Mouse (Mus musculus) erythroblast, embryonic 14.5 days (primary cell): Measurements from ENCODE around the gene Rasgrp2.

Source experiments
- GATA1 ChIP-seq: IDR thresholded peaks from 2 replicates; pipeline ENCODE4 v1.6.1; 2012; ENCODE audit warnings: low read length, inconsistent platforms, mixed read lengths
- TAL1 ChIP-seq: IDR thresholded peaks from 3 replicates; pipeline ENCODE4 v1.6.1; 2012; ENCODE audit warnings: low read length, inconsistent platforms, mixed read lengths

DNA sequence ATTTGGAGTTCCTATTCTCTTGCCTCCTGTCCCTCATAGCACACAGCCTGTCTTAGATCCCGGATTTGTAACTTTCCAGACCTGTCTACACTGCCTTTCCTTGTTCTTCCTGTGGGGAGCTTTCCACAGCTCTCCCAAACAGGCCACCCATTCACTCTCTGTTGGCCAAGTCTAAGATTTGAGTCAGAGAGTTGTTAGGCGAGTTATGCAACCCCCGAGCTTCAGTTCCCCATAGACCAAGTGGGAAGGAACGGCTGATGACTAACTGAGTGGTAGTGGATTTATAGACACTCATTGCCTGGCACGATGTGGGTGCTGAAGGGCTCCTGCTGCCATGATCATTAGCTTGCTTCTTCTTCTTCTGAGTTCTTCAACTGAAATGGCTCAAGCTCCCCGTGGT lies 60.4 kb downstream of the Rasgrp2 start:
- TF ChIP-seq GATA1 (no peak), TAL1 (no peak)
